Mouse (Mus musculus): ENCODE data around the gene Tnfaip6.

- TF ChIP-seq GATA1 (IDR thresholded peaks at IDR 0.05; ENCODE audit: borderline replicate concordance, low read length) = no peak
- no peak for TF ChIP-seq CTCF (IDR thresholded peaks at IDR 0.05; ENCODE audit: low read depth, low read length)
- TF ChIP-seq POLR2AphosphoS5 (IDR thresholded peaks at IDR 0.05; ENCODE audit: insufficient replicate concordance, low read depth, low read length) = no peak
- TF ChIP-seq TAL1 (conservative IDR thresholded peaks at IDR 0.05; ENCODE audit: low read depth, low read length) = no peak
- TF ChIP-seq GATA2 (IDR thresholded peaks at IDR 0.05; ENCODE audit: borderline replicate concordance, low read depth, low read length) = no peak
These were observed 30.8 kb downstream of the Tnfaip6 start for GRCm38 (mm10) chr2:52068641-52069040.
